Mouse (Mus musculus): Measurements from ENCODE around the gene Naaladl2.
"Not testable (repeated sequence)": the region's sequence is repeated elsewhere in the genome, so short reads cannot be mapped to it uniquely, and the experiment has no call there.

The Naaladl2 gene

DNA sequence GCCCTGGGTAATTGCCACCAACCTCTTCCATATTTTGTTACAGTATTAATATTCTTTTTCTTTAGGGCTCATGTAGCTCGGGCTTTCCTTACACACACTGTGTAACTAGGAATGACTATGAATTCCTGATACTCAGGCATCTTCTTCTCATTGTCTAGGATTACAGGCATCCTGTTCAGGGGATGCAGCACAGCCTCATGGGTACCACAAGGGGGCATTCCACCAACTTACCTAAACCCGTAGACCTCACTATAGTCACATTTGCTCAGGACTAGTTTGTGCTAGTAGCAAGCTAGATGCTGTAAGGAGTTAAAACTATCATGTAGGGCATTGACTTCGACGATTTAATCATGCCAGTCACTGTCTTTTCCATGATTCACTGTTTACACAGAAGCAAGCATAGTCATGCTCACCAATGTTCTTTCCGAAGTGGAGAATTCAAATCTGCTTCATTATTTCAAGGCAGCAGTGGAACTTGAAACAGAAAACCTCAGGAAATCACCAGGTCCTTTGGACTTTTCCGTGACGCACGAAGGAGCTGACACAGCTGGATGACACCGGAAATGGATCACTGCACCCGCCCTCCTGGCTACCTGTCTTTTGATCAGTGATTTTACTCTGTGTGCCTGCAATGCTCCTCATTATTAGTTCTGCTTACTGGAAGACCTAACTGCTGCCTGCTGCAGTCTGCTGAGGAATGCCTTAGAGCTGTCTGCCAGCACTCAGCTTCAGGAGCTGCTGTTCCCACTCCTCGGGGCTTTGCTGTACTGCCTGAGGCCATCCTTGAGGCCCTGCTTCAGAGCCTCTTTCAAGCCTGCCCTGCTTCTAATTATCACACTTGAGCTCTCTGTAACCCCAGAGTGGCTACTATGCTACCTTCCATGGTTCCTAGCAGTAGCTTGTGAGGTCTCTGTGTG, 822.3 kb downstream of the Naaladl2 start:
- in situ Hi-C loops (cut with MboI, MseI): no loop called here

- in situ Hi-C loops (cut with MboI, MseI): no loop called here
Observed at GRCm38 (mm10) chr3:24314658-24315297, 829.3 kb downstream of the Naaladl2 start.

- in situ Hi-C loops (cut with MboI, MseI): no loop called here
Observed at GRCm38 (mm10) chr3:24225418-24225817, 918.6 kb downstream of the Naaladl2 start.

DNA sequence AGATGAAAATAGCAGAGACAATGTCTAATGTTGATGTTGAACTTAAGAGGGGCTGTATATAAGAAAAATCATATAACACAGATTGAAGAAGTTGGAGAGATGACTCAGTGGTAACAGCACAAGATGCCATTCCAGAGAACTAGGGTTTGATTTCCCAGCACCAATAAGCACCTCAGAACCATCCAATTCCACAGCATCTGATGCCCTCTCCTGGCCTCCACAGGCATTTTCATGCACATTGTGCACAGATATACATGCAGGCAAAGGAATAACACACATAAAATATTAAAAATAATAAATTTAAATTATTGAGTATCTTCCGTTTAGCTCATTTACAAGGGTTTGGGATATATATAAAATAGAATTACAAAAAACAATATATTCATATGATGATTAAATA, 926.6 kb downstream of the Naaladl2 start:
- in situ Hi-C loops (cut with MboI, MseI): loop anchor here in 1 of 2 experiments (5.0 kb wide), 1 partner anchor 50 kb away; no protein-coding TSS in a partner anchor

GRCm38 (mm10) chr3:24166531-24166930, 977.5 kb downstream of the Naaladl2 start:
- in situ Hi-C loops (cut with MboI, MseI): no loop called here

- in situ Hi-C loops (cut with MboI, MseI): no loop called here
Observed at GRCm38 (mm10) chr3:24163992-24164391, 980.1 kb downstream of the Naaladl2 start.

GRCm38 (mm10) chr3:24151086-24151815, 992.8 kb downstream of the Naaladl2 start:
- in situ Hi-C loops (cut with MboI, MseI): not testable (repeated sequence)

- in situ Hi-C loops (cut with MboI, MseI): no loop called here
Observed at GRCm38 (mm10) chr3:24142808-24143207, 1001.3 kb downstream of the Naaladl2 start.

DNA sequence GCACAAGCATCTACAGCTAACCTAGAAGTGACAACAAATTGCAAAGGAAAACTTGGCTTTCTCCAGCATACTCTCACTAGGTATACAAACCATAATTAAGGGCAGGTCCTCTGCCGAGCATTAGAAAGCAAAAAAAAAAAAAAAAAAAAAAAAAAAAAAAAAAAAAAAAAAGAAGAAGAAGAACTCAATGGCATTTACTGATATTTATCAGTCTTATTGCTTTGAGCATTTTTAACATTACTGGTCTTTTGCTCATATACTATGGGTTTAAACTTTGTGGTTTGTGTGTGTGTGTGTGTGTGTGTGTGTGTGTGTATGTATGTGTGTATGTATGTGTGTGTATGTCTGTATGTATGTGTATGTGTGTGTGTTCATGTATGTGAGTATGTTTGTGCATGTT, 1006.1 kb downstream of the Naaladl2 start:
- in situ Hi-C loops (cut with MboI, MseI): no loop called here

DNA sequence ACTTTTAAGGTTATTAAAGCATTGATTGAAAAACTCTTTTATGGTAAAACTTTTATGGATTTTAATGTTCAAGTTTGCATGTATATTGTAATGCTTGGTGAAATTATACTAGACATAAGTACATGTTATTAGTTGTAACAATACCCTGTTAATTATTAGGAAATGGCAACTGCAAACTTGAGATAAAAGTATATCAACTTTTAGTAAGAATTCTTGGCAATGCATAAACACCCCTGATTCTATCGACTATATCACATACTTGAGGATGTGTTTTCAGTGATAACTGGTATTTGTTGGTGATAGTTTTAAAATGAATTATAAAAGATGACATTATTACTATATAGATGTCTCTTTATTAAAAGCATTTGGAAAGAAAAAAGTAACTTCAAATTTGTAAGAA, 1017.9 kb downstream of the Naaladl2 start:
- in situ Hi-C loops (cut with MboI, MseI): no loop called here

DNA sequence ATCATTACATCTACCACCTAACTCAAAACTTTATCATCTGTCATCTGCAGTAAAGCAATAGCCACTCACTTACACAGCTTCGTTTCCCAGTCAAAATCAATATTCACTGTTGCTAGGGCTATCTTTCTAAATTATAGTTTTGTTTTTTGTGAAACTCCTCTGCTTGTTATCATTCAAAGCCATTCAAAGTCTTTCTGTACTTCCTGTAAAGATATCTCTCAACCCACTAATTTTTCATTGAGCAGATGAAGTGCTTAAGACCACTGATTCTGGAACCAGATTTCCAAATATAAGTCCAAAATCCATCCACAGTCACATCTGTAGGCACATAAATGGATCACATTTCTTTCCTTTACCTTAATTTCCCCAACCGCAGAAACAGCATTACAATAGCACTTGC, 1020.0 kb downstream of the Naaladl2 start:
- in situ Hi-C loops (cut with MboI, MseI): no loop called here

DNA sequence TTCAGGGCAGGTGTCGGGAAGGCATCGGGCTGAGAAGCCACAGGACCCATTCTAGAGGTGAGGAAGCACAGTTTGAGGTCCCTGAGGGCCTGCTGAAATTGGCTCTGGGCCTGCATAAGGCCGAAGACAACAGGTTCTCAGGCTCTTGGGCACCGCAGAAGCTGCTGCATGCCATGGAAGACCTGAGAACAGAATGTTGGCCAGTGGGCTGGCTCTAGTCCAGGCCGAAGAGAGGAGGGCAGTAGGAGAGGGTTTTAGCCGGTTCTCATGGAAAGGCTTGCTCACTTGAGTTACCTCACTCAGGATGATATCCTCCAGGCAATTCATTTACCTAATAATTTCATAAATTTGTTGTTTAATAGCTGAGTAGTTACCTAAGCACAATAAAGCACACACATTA, 1025.9 kb downstream of the Naaladl2 start:
- in situ Hi-C loops (cut with MboI, MseI): no loop called here

- in situ Hi-C loops (cut with MboI, MseI): no loop called here
Observed at GRCm38 (mm10) chr3:24114849-24115248, 1029.2 kb downstream of the Naaladl2 start.

DNA sequence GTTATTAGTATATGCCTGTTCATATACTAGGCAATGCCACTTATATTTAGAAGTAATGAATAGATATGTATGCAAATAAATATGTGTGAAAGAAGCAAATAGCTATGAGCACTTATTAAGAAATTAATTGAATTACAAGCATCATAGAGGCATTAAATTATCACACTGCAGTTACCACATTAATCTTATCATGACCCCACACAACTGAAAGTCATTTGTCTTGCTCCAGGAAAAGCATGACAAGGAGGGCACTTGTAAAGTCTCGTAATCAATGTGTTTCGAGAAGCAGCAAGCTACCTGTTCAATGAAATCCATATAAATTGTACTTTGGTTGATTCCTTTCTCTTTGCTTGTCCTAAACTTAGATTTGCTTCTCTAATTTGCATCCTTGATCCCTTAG, 1030.7 kb downstream of the Naaladl2 start:
- in situ Hi-C loops (cut with MboI, MseI): no loop called here

DNA sequence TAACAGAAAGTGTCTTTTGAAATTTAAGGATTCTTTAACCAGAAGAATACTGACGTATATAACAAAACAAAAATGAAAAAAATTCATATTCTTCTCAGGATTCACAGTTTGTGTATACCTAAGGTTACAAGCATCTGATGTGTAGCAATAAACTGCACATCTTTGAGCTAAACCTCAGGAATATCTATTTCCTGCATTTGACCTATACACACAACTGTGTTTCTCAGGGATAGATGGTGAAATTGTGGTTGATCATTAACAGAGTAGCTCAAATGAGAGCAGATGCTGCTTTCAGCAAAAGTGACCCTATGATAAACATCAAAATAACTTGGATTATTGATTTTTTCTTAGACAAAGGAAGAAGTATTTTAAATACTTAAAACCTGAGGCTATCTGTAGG, 1037.7 kb downstream of the Naaladl2 start:
- in situ Hi-C loops (cut with MboI, MseI): no loop called here

DNA sequence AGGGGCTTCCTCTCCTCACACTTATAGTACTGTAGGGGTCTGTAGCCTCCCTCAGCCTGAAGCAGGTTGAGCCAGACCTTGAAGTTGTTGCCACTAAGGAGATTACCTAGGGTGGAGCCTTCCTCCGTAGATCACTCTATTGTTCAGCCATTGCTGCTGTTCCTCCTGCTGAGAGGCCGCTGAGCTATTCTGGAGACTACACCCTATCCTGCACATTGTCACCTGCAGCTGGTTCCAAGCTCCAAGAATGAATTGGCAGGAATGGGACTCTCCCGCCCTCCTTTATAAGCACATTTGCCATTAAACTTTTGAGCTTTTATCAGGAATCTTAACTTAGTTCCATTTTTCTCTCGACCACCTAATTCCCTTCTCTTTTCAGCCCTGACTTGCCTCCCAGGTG, 1064.3 kb downstream of the Naaladl2 start:
- in situ Hi-C loops (cut with MboI, MseI): no loop called here

DNA sequence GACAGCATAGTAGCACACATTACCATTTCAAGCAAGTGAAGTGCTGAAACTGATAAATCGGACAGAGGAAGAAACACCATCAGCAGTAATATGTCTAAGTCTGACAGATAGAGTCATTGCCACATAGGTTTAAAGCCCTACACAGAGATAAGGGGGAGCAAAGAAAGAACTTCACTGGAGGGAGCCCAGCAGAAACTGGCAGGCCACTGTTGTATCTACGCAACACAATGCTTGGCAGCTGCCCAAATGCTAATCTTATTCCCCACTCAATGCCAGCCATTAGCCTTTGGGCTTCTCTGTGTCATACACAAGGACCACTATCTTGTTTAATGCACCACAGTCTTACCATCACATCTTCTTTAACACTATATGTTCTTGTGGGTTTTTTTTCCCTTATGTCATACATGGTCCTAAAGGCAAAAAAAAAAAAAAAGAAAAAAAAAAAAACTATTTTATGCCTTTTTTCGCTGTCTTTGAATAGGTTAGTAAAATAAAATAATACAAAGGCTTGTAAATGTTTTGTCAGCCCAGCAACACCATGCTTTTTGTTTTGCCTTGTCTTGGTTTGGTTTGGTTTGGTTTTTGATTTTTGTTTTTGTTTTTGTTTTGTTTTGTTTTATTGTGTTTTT, 1072.8 kb downstream of the Naaladl2 start:
- in situ Hi-C loops (cut with MboI, MseI): no loop called here

DNA sequence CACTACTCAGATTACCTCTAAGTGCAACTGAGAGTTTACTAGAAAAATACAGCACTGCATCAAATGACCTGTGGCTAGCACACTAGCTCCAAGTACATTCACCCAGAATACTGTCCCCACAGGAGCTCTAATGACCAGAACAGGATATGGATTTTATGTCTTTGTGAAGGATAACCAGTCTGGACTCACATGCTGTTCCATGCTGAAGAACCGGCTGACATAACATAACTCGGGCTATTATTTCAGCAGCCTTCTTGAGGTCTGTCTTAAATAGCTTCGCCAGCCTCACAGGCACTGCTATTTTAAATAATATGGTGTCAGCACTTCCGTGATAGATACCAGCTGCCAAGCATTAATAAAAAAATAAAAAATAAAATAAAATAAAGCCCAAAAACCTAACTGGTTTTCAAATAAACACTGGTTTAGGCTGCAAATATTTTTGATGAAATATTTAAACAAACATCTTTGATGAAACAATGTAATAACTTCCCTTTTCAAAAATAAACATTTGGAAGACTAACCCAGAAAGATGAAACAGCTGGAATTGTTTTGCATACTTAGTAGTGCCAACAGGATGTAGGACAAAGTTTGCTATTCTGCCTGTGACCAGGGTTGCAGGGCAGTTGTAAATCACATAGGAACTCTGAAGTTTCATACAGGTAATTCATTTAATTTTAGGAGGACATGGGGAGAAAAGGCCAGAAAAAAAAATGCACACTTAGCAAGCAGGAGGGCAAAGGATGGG, 1073.5 kb downstream of the Naaladl2 start:
- in situ Hi-C loops (cut with MboI, MseI): no loop called here

DNA sequence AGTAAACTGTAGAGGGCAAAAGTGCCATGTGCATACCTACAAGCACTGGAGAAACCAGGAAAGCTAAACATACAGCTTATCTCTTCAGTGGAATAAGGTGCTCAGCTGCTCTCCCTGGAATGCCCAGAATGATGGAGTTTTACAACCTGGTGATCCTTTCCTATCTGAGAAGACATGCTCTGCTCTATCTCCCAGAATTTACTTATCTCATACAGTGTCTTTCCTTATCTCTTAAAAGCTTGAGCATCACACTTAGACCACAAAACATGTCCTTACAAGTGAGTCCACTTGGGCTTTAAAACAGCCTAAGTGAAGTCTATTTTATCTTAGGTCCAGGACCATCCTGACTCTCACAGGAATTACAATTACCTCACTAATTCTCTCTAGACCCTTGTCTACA, 1095.8 kb downstream of the Naaladl2 start:
- in situ Hi-C loops (cut with MboI, MseI): no loop called here

DNA sequence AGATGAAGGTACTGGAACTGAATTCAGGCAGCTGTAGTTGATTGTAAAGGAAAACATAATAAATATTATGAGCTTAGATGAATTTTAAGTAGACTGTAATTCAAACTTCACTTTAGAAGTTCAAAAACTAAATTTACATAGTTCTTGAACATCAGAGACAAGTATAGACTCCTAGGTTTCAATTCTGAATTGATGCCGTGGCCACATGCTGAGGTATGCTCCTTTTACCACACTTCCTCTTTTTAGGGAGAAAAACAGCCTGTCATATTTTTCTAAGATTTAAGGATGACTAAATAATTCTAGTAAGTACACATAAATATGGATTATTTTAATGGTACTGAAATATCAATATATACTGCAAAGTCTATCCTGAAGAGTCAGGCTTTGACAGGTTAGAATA, 1142.3 kb downstream of the Naaladl2 start:
- in situ Hi-C loops (cut with MboI, MseI): no loop called here

DNA sequence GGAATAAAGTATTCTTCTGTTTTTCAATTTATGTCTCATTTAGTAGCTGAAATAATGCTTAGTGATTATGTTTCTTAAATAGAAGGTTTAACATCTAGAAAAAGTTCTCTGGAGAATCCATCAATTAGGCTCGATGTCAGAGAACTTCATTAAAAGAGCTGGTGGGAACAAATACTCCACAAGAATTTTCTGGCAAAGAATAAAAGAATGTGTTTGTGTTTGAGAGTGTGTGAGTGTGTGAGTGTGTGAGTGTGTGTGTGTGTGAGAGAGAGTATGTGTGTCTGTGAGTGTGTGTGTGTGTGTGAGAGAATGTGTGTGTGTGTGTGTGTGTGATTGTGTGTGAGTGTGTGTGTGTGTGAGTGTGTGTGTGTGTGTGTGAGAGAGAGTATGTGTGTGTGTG, 1170.3 kb downstream of the Naaladl2 start:
- in situ Hi-C loops (cut with MboI, MseI): no loop called here
